11 mouse cellular contexts compared by ENCODE assay signal in the genomic region with DNA sequence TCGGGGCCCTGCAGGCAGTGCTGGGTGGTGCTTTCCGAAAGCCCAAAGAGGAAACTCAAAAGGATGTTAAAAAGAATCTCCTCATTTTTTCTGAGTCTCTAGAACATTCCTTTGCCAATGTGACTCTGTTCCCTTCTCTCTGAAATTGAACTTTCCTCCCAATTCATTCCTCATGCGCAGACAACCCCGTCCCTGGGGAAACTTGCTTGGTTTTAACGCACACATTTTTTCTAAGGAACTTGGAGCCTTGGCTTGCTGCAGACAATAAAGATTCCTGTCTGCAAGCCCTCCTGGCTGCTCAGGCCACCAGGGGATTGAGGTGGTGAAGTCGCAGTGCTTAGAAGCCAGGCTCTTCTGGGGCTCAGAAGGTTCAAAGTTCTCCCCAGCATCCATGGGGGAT.
DNase-seq lines count a peak whose midpoint lies in the region; ATAC-seq and TF ChIP-seq lines count a peak whose summit lies in the region.
"Had no signal": no experiment of that assay in that cellular context is flagged by ENCODE, and none has a peak within 500 bp of the region (broad histone marks: within the 10 kb centered on the region; RNA-seq: fewer than 3 reads in every experiment).

No protein-coding gene starts in this region.

- H3K9me3 ChIP-seq in liver, embryonic 11.5 days (ENCODE audit: control insufficient read depth, low read length), result no peaks in the 10 kb centered on the region

- H3K27me3 ChIP-seq in kidney, adult 2 months (replicated peaks; ENCODE audit: control insufficient read depth, insufficient read depth, low read length), result no peaks in the 10 kb centered on the region
- H3K27me3 ChIP-seq in liver, embryonic 11.5 days (replicated peaks; ENCODE audit: control insufficient read depth, insufficient read depth, low read length), result no peaks in the 10 kb centered on the region; the same call in 1 of the 2 replicates

- no peak for TF ChIP-seq CTCF in kidney, adult 2 months (conservative IDR thresholded peaks at IDR 0.05; ENCODE audit: insufficient read depth, insufficient read length, low read depth, low read length)

- H3K4me2 ChIP-seq in liver, embryonic 11.5 days, result no peak overlapping the region

- H3K4me1 ChIP-seq in kidney, adult 2 months (ENCODE audit: control insufficient read depth, insufficient read depth, low read length), result no peaks in the 10 kb centered on the region
- no peaks in the 10 kb centered on the region for H3K4me1 ChIP-seq in liver, embryonic 11.5 days (replicated peaks; ENCODE audit: control insufficient read depth, insufficient read depth, low read length)

- no peaks in the 10 kb centered on the region for H3K36me3 ChIP-seq in kidney, adult 2 months (ENCODE audit: control insufficient read depth, insufficient read depth, low read length)
- no peaks in the 10 kb centered on the region for H3K36me3 ChIP-seq in liver, embryonic 11.5 days (ENCODE audit: control insufficient read depth, insufficient read depth, low read length)

- peak; percentile 45 for DNase-seq in embryo, embryonic 11 days
- DNase-seq in embryo, embryonic 9.5 days (ENCODE audit: extremely low spot score), result no peak
- DNase-seq in kidney, adult 2 months, result peak; percentile 3
- DNase-seq in kidney, adult 18-20 months, result no peak
- DNase-seq in 3T3-L1 (ENCODE audit: low read depth, low spot score), result peak; percentile 78
- peak; percentile 26 for DNase-seq in heart, postnatal 4 days
- no peak for DNase-seq in liver, embryonic 11.5 days (ENCODE audit: low spot score)
- no peak for DNase-seq in cerebellum, adult 8-10 months
- DNase-seq: adrenal gland, postnatal 14 days; cerebellum, adult 2 months; lung, adult 18-20 months had no signal

- ATAC-seq in liver, embryonic 11.5 days (replicated peaks; ENCODE audit: low FRiP score), result no peak

- H3K4me3 ChIP-seq in kidney, adult 2 months (ENCODE audit: insufficient read depth, low read depth, low read length), result no peak overlapping the region
- no peak overlapping the region for H3K4me3 ChIP-seq in liver, embryonic 11.5 days (ENCODE audit: low read depth, low read length)

- WGBS in kidney, adult 2 months, result 40% methylated on average over 6 of the region's 6 CpGs
- 62% methylated on average over 6 of the region's 6 CpGs for WGBS in liver, embryonic 11.5 days

- no peak overlapping the region for H3K9ac ChIP-seq in liver, embryonic 11.5 days (ENCODE audit: low read depth, low read length)

- no peak for TF ChIP-seq POLR2A in kidney, adult 2 months (IDR thresholded peaks at IDR 0.05; ENCODE audit: low read depth, low read length)

- no peak overlapping the region for H3K27ac ChIP-seq in kidney, adult 2 months (ENCODE audit: insufficient read depth, low read depth, low read length)
- H3K27ac ChIP-seq in liver, embryonic 11.5 days (ENCODE audit: low read depth, low read length), result no peak overlapping the region

Comparison
In these comparisons a context has a peak if more than half of its experiments do, and no peak if none do; other contexts are left out.
1. DNase-seq: peak in embryo, embryonic 11 days (single experiment), kidney, adult 2 months (single experiment), 3T3-L1 (single experiment) and heart, postnatal 4 days (single experiment); none in embryo, embryonic 9.5 days (single experiment), kidney, adult 18-20 months (single experiment), liver, embryonic 11.5 days (single experiment) and cerebellum, adult 8-10 months (single experiment).